Mouse (Mus musculus): Measurements from ENCODE around the gene Rbm4. TPM values are rescaled to one million over a fixed set of nuclear protein-coding genes. Genes with fewer than 3 reads are reported as not detected.

The Rbm4 gene
- polyA plus RNA-seq, 1 experiment = 1.6 TPM

GRCm38 (mm10) chr19:4737866-4738265, 55.8 kb downstream of the Rbm4 start:
- Histone ChIP-seq H3K9me3 (ENCODE audit: control insufficient read depth, low read length) (no peaks in the 10 kb centered on the region), H3K27me3 (ENCODE audit: control insufficient read depth) (no peaks in the 10 kb centered on the region), H3K36me3 (ENCODE audit: control insufficient read depth) (no peaks in the 10 kb centered on the region), H3K4me1 (ENCODE audit: control insufficient read depth) (no peaks in the 10 kb centered on the region), H3K4me3 (replicated peaks) (no peak overlapping the region)
- TF ChIP-seq TAL1 (IDR thresholded peaks at IDR 0.05; ENCODE audit: low read length) (no peak), GATA1 (IDR thresholded peaks at IDR 0.05; ENCODE audit: low read length) (no peak)

Other genes with a start within 250 kb of the Rbm4 start
- 0.18 and 0.26 TPM in 2 replicates for gene Lrfn4, start 178.2 kb downstream of the Rbm4 start, polyA plus RNA-seq (2012)
- gene Rce1, start 168.3 kb downstream of the Rbm4 start, polyA plus RNA-seq (2012) = 2.8 and 4.5 TPM in 2 replicates
- 0.18 TPM in 1 of 2 replicates, not detected in the other for gene Gm960, start 95.2 kb downstream of the Rbm4 start, polyA plus RNA-seq (2012)
- not detected in 2 replicates for gene Sptbn2, start 82.7 kb downstream of the Rbm4 start, polyA plus RNA-seq (2012)
- 0.32 and 0.47 TPM in 2 replicates for gene Rbm4b, start 37.4 kb downstream of the Rbm4 start, polyA plus RNA-seq (2012)
- gene Gm21992, start 17.7 kb upstream of the Rbm4 start, polyA plus RNA-seq (2012) = 0.19 and 0.62 TPM in 2 replicates
- gene Rbm14, start 17.7 kb upstream of the Rbm4 start, polyA plus RNA-seq (2012) = 3.8 and 5.1 TPM in 2 replicates
- gene Ccs, start 45.4 kb upstream of the Rbm4 start, polyA plus RNA-seq (2012) = 19.1 and 28.1 TPM in 2 replicates
- 0.01 TPM in 1 of 2 replicates, not detected in the other for gene Ccdc87, start 45.5 kb upstream of the Rbm4 start, polyA plus RNA-seq (2012)
- 12.0 and 15.6 TPM in 2 replicates for gene Ctsf, start 61.2 kb upstream of the Rbm4 start, polyA plus RNA-seq (2012)
- 0.07 and 0.20 TPM in 2 replicates for gene Actn3, start 84.0 kb upstream of the Rbm4 start, polyA plus RNA-seq (2012)
- gene Zdhhc24, start 84.8 kb upstream of the Rbm4 start, polyA plus RNA-seq (2012) = 1.1 and 1.2 TPM in 2 replicates
- 0.33 and 0.50 TPM in 2 replicates for gene Bbs1, start 112.7 kb upstream of the Rbm4 start, polyA plus RNA-seq (2012)
- 4.8 and 6.0 TPM in 2 replicates for gene Dpp3, start 134.4 kb upstream of the Rbm4 start, polyA plus RNA-seq (2012)
- gene Peli3, start 149.2 kb upstream of the Rbm4 start, polyA plus RNA-seq (2012) = not detected in 2 replicates
- 5.3 and 5.9 TPM in 2 replicates for gene Mrpl11, start 168.2 kb upstream of the Rbm4 start, polyA plus RNA-seq (2012)
- gene Npas4, start 196.4 kb upstream of the Rbm4 start, polyA plus RNA-seq (2012) = not detected in 2 replicates
- gene Slc29a2, start 230.0 kb upstream of the Rbm4 start, polyA plus RNA-seq (2012) = 0.02 and 0.03 TPM in 2 replicates
- gene B4gat1, start 244.9 kb upstream of the Rbm4 start, polyA plus RNA-seq (2012) = 0.09 and 0.15 TPM in 2 replicates
- gene AC124502.3, start 245.0 kb upstream of the Rbm4 start, polyA plus RNA-seq (2012) = 0.03 and 0.04 TPM in 2 replicates
- gene Brms1, start 247.5 kb upstream of the Rbm4 start, polyA plus RNA-seq (2012) = 4.1 and 7.0 TPM in 2 replicates